Mouse (Mus musculus) adrenal gland (tissue): ENCODE results near the gene Map4k4.

ENCODE experiments used
- intact Hi-C: fragments of 180-260 bp; cut with DNase I; formaldehyde crosslinking; loops from one replicate; pipeline ENCODE4 v1.15.1; 2025

Gene Map4k4

GRCm38 (mm10) chr1:39934954-39935353, 34.2 kb downstream of the Map4k4 start:
- intact Hi-C loops = loop anchor here (5.0 kb wide), 2 partner anchors 33 to 248 kb away; partner anchors contain the start of gene Map4k4

GRCm38 (mm10) chr1:39935616-39936015, 34.9 kb downstream of the Map4k4 start:
- intact Hi-C loops = loop anchor here (2.0 to 5.0 kb wide), 2 partner anchors 33 to 175 kb away; partner anchors contain the start of gene Map4k4

GRCm38 (mm10) chr1:39936332-39936802, 35.7 kb downstream of the Map4k4 start:
- intact Hi-C loops = loop anchor here (2.0 to 5.0 kb wide), 2 partner anchors 34 to 176 kb away; partner anchors contain the start of gene Map4k4

- intact Hi-C loops = loop anchor here (2.0 to 5.0 kb wide), 2 partner anchors 35 to 176 kb away; partner anchors contain the start of gene Map4k4
These were observed 36.2 kb downstream of the Map4k4 start for GRCm38 (mm10) chr1:39936934-39937333.

- intact Hi-C loops = loop anchor here (2.0 to 5.0 kb wide), 2 partner anchors 35 to 177 kb away; partner anchors contain the start of gene Map4k4
These were observed 36.9 kb downstream of the Map4k4 start for GRCm38 (mm10) chr1:39937609-39938008.

- intact Hi-C loops = loop anchor here (5.0 kb wide), 1 partner anchor 37 kb away; the partner anchor contains the start of gene Map4k4
These were observed 38.7 kb downstream of the Map4k4 start for GRCm38 (mm10) chr1:39939401-39939800.

- intact Hi-C loops = no loop called here
These were observed 39.6 kb downstream of the Map4k4 start for GRCm38 (mm10) chr1:39940342-39940741.

- intact Hi-C loops = no loop called here
These were observed 40.8 kb downstream of the Map4k4 start for GRCm38 (mm10) chr1:39941237-39942179.

GRCm38 (mm10) chr1:39942935-39943334, 42.2 kb downstream of the Map4k4 start:
- intact Hi-C loops = no loop called here

- intact Hi-C loops = no loop called here
These were observed 43.7 kb downstream of the Map4k4 start for GRCm38 (mm10) chr1:39944306-39944971.

GRCm38 (mm10) chr1:39944972-39945323, 44.2 kb downstream of the Map4k4 start:
- intact Hi-C loops = no loop called here

GRCm38 (mm10) chr1:39946391-39946790, 45.7 kb downstream of the Map4k4 start:
- intact Hi-C loops = no loop called here

- intact Hi-C loops = no loop called here
These were observed 46.5 kb downstream of the Map4k4 start for GRCm38 (mm10) chr1:39947179-39947578.

GRCm38 (mm10) chr1:39947701-39948359, 47.1 kb downstream of the Map4k4 start:
- intact Hi-C loops = no loop called here

GRCm38 (mm10) chr1:39949205-39949604, 48.5 kb downstream of the Map4k4 start:
- intact Hi-C loops = no loop called here

GRCm38 (mm10) chr1:39949790-39950462, 49.2 kb downstream of the Map4k4 start:
- intact Hi-C loops = no loop called here

- intact Hi-C loops = no loop called here
These were observed 49.9 kb downstream of the Map4k4 start for GRCm38 (mm10) chr1:39950590-39950989.

GRCm38 (mm10) chr1:39954652-39955051, 53.9 kb downstream of the Map4k4 start:
- intact Hi-C loops = no loop called here

GRCm38 (mm10) chr1:39956712-39957111, 56.0 kb downstream of the Map4k4 start:
- intact Hi-C loops = no loop called here

- intact Hi-C loops = no loop called here
These were observed 57.3 kb downstream of the Map4k4 start for GRCm38 (mm10) chr1:39957981-39958380.

- intact Hi-C loops = no loop called here
These were observed 59.9 kb downstream of the Map4k4 start for GRCm38 (mm10) chr1:39960623-39961022.
